Mouse (Mus musculus) telencephalon, adult 2 months (tissue): ENCODE measurements around the gene Tox2.

Experiments
- DNase-seq: peaks from one replicate; pipeline ENCODE4 v3.0.0-alpha.2; 2011; ENCODE audit warnings: low read depth, low spot score

Gene Tox2

GRCm38 (mm10) chr2:163317281-163317680 is 114.4 kb downstream of the Tox2 start:
- DNase-seq, result no peak

GRCm38 (mm10) chr2:163318777-163319176 is 115.9 kb downstream of the Tox2 start:
- DNase-seq, result no peak

- DNase-seq, result no peak
Observed at GRCm38 (mm10) chr2:163323163-163323562, 120.2 kb downstream of the Tox2 start.

GRCm38 (mm10) chr2:163330742-163331141 is 127.8 kb downstream of the Tox2 start:
- peak; percentile 50 for DNase-seq

GRCm38 (mm10) chr2:163331423-163331822 is 128.5 kb downstream of the Tox2 start:
- DNase-seq, result no peak

GRCm38 (mm10) chr2:163332368-163333055 is 129.6 kb downstream of the Tox2 start:
- peak; percentile 80 for DNase-seq

GRCm38 (mm10) chr2:163340263-163340662 is 137.3 kb downstream of the Tox2 start:
- DNase-seq, result peak; percentile 42

- no peak for DNase-seq
Observed at GRCm38 (mm10) chr2:163343671-163344070, 140.7 kb downstream of the Tox2 start.

GRCm38 (mm10) chr2:163344976-163345660 is 142.2 kb downstream of the Tox2 start:
- no peak for DNase-seq

GRCm38 (mm10) chr2:163346497-163346896 is 143.6 kb downstream of the Tox2 start:
- DNase-seq, result no peak

- DNase-seq, result no peak
Observed at GRCm38 (mm10) chr2:163347517-163348184, 144.7 kb downstream of the Tox2 start.

GRCm38 (mm10) chr2:163348677-163349076 is 145.8 kb downstream of the Tox2 start:
- DNase-seq, result no peak

- peak; percentile 46 for DNase-seq
Observed at GRCm38 (mm10) chr2:163349411-163349810, 146.5 kb downstream of the Tox2 start.

GRCm38 (mm10) chr2:163350443-163350842 is 147.5 kb downstream of the Tox2 start:
- no peak for DNase-seq

GRCm38 (mm10) chr2:163353731-163354130 is 150.8 kb downstream of the Tox2 start:
- no peak for DNase-seq

- DNase-seq, result no peak
Observed at GRCm38 (mm10) chr2:163355666-163356065, 152.7 kb downstream of the Tox2 start.

GRCm38 (mm10) chr2:163356113-163356840 is 153.4 kb downstream of the Tox2 start:
- DNase-seq, result no peak

GRCm38 (mm10) chr2:163358662-163359061 is 155.7 kb downstream of the Tox2 start:
- DNase-seq, result no peak

GRCm38 (mm10) chr2:163359253-163359652 is 156.3 kb downstream of the Tox2 start:
- no peak for DNase-seq

GRCm38 (mm10) chr2:163360858-163361623 is 158.1 kb downstream of the Tox2 start:
- no peak for DNase-seq
